Mouse (Mus musculus) liver, adult (tissue): Measurements from ENCODE around the gene Dapl1.

Experiments used
- GATA4 ChIP-seq: IDR thresholded peaks from 2 replicates; pipeline ENCODE4 v1.6.1; 2014; ENCODE audit warnings: mild to moderate bottlenecking, low read length; ENCODE audit not compliant: insufficient replicate concordance

Gene Dapl1

GRCm38 (mm10) chr2:59467976-59468375 is 16.5 kb upstream of the Dapl1 start:
- TF ChIP-seq GATA4: no peak

- TF ChIP-seq GATA4: no peak
Measured at GRCm38 (mm10) chr2:59469590-59470245, 14.7 kb upstream of the Dapl1 start.

- no peak for TF ChIP-seq GATA4
Measured at GRCm38 (mm10) chr2:59470326-59471031, 14.0 kb upstream of the Dapl1 start.

- no peak for TF ChIP-seq GATA4
Measured at GRCm38 (mm10) chr2:59471051-59471948, 13.2 kb upstream of the Dapl1 start.

- TF ChIP-seq GATA4: no peak
Measured at GRCm38 (mm10) chr2:59474336-59474735, 10.1 kb upstream of the Dapl1 start.

GRCm38 (mm10) chr2:59485080-59485479 is 627 bp downstream of the Dapl1 start:
- TF ChIP-seq GATA4: no peak

- TF ChIP-seq GATA4: no peak
Measured at GRCm38 (mm10) chr2:59485657-59486056, 1.2 kb downstream of the Dapl1 start.

DNA sequence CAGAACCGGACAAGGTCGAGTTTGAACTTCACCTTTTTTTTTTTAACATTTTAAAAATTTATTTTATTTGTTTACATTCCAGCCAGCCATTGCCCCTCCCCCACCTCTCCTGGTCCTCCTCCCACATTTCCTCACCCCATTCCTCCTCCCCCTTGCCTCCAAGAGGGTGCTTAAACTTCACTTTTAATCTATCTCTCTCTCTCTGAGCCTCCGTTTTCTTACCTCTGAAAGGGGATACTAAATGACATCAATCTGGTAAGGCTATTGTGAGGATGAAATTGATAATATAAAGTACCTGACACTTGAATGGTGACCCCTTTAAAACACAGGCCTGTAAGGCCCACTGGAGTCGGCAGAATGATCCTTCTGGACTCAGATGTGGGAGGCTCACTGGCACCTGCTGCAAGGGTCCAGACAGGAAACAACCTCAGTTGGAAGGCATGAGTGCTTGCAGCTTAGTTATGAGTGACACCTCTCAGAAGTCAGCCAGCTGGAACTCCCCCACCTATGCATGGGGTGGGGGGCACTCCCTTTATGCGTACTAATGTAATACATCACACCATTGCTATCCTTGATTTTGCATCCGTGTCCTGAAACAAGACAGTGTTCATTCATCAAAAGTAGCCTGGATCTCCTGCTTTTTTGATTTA is 1.9 kb downstream of the Dapl1 start:
- no peak for TF ChIP-seq GATA4

DNA sequence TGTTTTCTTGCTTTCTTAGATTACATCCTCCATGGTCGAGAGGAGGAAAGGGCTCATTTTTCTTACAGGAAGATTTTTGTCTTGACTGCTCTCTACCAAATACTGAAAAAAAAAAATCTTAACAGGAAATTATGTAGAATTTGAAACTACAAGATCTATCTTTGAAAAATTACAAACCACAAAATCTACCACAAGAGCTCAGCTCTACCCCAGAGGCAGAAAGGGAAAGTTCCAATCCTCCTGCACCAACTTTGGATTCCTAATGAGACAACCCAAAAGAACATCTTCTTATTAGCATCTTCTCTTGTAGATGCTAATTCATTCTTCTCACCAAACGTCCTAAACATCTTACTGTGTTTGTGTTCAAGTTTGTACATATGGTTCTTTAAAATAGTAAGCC is 3.8 kb downstream of the Dapl1 start:
- TF ChIP-seq GATA4: no peak

GRCm38 (mm10) chr2:59490353-59490752 is 5.9 kb downstream of the Dapl1 start:
- TF ChIP-seq GATA4: no peak

DNA sequence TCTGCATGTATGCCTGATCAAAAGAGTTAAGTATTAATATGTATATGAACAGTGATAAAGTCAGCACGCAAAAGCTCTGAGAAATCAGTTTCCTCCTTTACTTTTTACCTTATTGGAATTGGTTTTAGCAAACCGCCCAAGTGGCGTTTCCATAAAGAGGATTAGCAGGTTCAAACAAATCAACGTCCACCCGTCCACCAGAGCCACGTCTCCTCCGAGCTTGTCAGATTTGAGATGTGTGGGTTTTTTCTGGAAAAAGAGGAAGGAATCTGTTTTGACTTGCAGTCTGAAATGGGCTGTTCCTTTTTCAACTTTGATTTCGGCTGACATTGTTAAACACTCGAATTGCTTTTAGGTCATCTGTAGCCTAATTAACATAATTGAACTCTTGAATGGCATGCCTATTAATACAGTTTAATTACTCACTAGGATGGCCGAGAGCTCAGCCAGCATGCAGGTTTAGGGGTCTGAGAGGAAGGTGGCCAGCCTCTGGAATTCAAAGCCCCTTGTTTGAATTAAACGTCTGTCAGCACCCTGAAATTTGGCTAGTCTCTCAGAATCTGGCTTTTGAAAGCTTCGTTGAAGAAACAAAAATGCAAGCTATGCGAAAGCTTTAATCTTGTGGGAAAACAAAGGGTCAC is 9.1 kb downstream of the Dapl1 start:
- TF ChIP-seq GATA4: no peak

GRCm38 (mm10) chr2:59499146-59499545 is 14.7 kb downstream of the Dapl1 start:
- no peak for TF ChIP-seq GATA4

GRCm38 (mm10) chr2:59499717-59500116 is 15.3 kb downstream of the Dapl1 start:
- TF ChIP-seq GATA4: no peak

DNA sequence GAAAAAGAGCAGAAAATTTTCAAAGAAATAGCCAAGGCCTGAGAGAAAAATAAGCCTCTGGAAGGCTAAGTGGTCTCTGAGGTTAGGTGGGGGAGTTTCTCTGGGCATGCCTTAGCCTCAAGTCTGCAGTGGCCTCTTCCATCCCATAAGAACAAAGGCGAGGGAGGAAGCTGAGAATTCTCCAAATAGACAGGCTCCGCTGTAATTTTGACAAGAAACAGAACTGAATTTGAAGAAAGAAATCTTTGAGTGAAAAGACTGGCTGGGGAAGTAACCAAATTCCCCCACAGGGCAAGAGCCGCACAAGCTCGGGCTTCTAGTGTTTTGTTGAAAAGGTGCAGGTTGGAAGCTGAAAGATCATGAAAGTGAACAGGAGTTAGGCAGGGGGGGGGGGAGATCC is 24.6 kb downstream of the Dapl1 start:
- no peak for TF ChIP-seq GATA4

- no peak for TF ChIP-seq GATA4
Measured at GRCm38 (mm10) chr2:59510416-59510815, 26.0 kb downstream of the Dapl1 start.
